Mouse (Mus musculus): Measurements from ENCODE around the gene Zcchc24. TPM values are rescaled to one million over a fixed set of nuclear protein-coding genes. Genes with fewer than 3 reads are reported as not detected.

Gene Zcchc24
- total RNA-seq, 2 experiments from 2014 or later: 61.8 to 65.7 TPM

GRCm38 (mm10) chr14:25686216-25686945 lies 82.5 kb downstream of the Zcchc24 start:
- DNase-seq (ENCODE audit: low spot score in 2 of 2): no peak

- no peak for DNase-seq (ENCODE audit: low spot score in 2 of 2)
Measured at GRCm38 (mm10) chr14:25682020-25682419, 86.8 kb downstream of the Zcchc24 start.

- DNase-seq (ENCODE audit: low spot score in 2 of 2): no peak
Measured at GRCm38 (mm10) chr14:25679625-25680024, 89.2 kb downstream of the Zcchc24 start.

GRCm38 (mm10) chr14:25667587-25667986 lies 101.3 kb downstream of the Zcchc24 start:
- no peak for DNase-seq (ENCODE audit: low spot score in 2 of 2)

GRCm38 (mm10) chr14:25666668-25667376 lies 102.0 kb downstream of the Zcchc24 start:
- no peak for DNase-seq (ENCODE audit: low spot score in 2 of 2)

- peak in 1 of 2 experiments; percentile 68 for DNase-seq (ENCODE audit: low spot score in 2 of 2)
Measured at GRCm38 (mm10) chr14:25665314-25665970, 103.4 kb downstream of the Zcchc24 start.

GRCm38 (mm10) chr14:25664310-25664695 lies 104.5 kb downstream of the Zcchc24 start:
- DNase-seq (ENCODE audit: low spot score in 2 of 2): no peak

- DNase-seq (ENCODE audit: low spot score in 2 of 2): no peak
Measured at GRCm38 (mm10) chr14:25663649-25664309, 105.1 kb downstream of the Zcchc24 start.

Other genes starting within 250 kb of the Zcchc24 start
- gene Ppif, start 74.9 kb downstream of the Zcchc24 start, total RNA-seq (2021): 10 to 100 TPM; 26.8 to 30.1 TPM
- gene Anxa11, start 73.1 kb upstream of the Zcchc24 start, total RNA-seq (2021): 10 to 100 TPM; 78.6 to 84.7 TPM
- gene Plac9a, start 134.1 kb upstream of the Zcchc24 start, total RNA-seq (2021): not detected
- 1 to 10 TPM; 5.7 to 6.8 TPM for gene Tmem254a, start 158.6 kb upstream of the Zcchc24 start, total RNA-seq (2021)
- not detected for gene Cphx1, start 169.3 kb upstream of the Zcchc24 start, total RNA-seq (2021)
- gene Duxbl1, start 209.5 kb upstream of the Zcchc24 start, total RNA-seq (2021): under 1 TPM in 1 of 2 experiments, not detected in 1; 0.50 TPM